Mouse (Mus musculus) heart, embryonic 11.5 days (tissue): ENCODE measurements around the gene Ipo4. TPM values are rescaled to one million over a fixed set of nuclear protein-coding genes. Genes with fewer than 3 reads are reported as not detected.

Experiments
- ATAC-seq: fragments of 200-750 bp; cut with Nextera tagmentation; replicated peaks from 2 replicates; pipeline ENCODE4 v1.8.0; 2017; ENCODE audit warnings: moderate library complexity; ENCODE audit not compliant: insufficient number of reproducible peaks, low FRiP score, low TSS enrichment
- H3K27ac ChIP-seq: fragments of 300-500 bp; sonication (generic); 2 replicates; pipeline ENCODE4 v1.5.1; 2014; ENCODE audit warnings: mild to moderate bottlenecking, low read depth, low read length
- H3K27me3 ChIP-seq: fragments of 300-500 bp; sonication (generic); 2 replicates; pipeline ENCODE4 v1.6.1; 2014; ENCODE audit warnings: mild to moderate bottlenecking, low read length, mixed read lengths; ENCODE audit not compliant: control insufficient read depth, insufficient read depth
- H3K36me3 ChIP-seq: fragments of 300-500 bp; sonication (generic); 2 replicates; pipeline ENCODE4 v1.6.1; 2014; ENCODE audit warnings: mild to moderate bottlenecking, low read length, moderate library complexity, mixed read lengths; ENCODE audit not compliant: control insufficient read depth, insufficient read depth
- H3K4me1 ChIP-seq: fragments of 300-500 bp; sonication (generic); 2 replicates; pipeline ENCODE4 v1.6.1; 2014; ENCODE audit warnings: low read length; ENCODE audit not compliant: control insufficient read depth, insufficient read depth
- H3K4me2 ChIP-seq: fragments of 300-500 bp; sonication (generic); 2 replicates; pipeline ENCODE4 v1.6.1; 2014; ENCODE audit warnings: mild to moderate bottlenecking, moderate library complexity
- H3K4me3 ChIP-seq: fragments of 300-500 bp; sonication (generic); 2 replicates; pipeline ENCODE4 v1.5.1; 2014; ENCODE audit warnings: low read depth, low read length
- H3K9ac ChIP-seq: fragments of 300-500 bp; sonication (generic); 2 replicates; pipeline ENCODE4 v1.6.1; 2014; ENCODE audit warnings: mild to moderate bottlenecking, low read depth, low read length, moderate library complexity
- H3K9me3 ChIP-seq: fragments of 300-500 bp; sonication (generic); replicated peaks from 2 replicates; pipeline ENCODE4 v1.6.1; 2016; ENCODE audit warnings: low read length; ENCODE audit not compliant: control insufficient read depth
- WGBS: fragments of 180-500 bp; shearing (Covaris S2); extraction: QIAGEN DNeasy Blood & Tissue Kit; methylation state at CpG from one replicate; pipeline ENCODE4 v1.1.7; 2014; ENCODE audit not compliant: insufficient replicate concordance; 5-methylcytosine and 5-hydroxymethylcytosine counted together
- polyA plus RNA-seq: library from polyadenylated mRNA; unstranded; fragments of >200 nt; fragmentation: Nextera tagmentation; extraction: Ambion mirVana; gene quantifications from 2 replicates; pipeline ENCODE4 v1.2.1, GENCODE M21; 2014

Ipo4 gene
- polyA plus RNA-seq, 1 experiment from 2014 or later, result 81.7 TPM

GRCm38 (mm10) chr14:55659960-55660573, 24.3 kb upstream of the Ipo4 start, which contains the start of gene Mdp1:
Gene Mdp1, minus strand, starts transcription at chr14:55660508.
- Histone ChIP-seq H3K4me3 (peak within 1 kb of the TSS; percentile 79), H3K27ac (peak within 1 kb of the TSS; percentile 82), H3K4me1 (peaks cover 12% of the 10 kb centered on the region; the same call in 1 of the 2 replicates), H3K36me3 (peaks cover 17% of the 10 kb centered on the region), H3K27me3 (no peaks in the 10 kb centered on the region), H3K9ac (peak within 1 kb of the TSS; percentile 92), H3K9me3 (no peaks in the 10 kb centered on the region), H3K4me2 (peak within 1 kb of the TSS; percentile 72)
- under 1% methylated on average over 39 of the region's 39 CpGs for WGBS
- peak; percentile 86 for ATAC-seq

DNA sequence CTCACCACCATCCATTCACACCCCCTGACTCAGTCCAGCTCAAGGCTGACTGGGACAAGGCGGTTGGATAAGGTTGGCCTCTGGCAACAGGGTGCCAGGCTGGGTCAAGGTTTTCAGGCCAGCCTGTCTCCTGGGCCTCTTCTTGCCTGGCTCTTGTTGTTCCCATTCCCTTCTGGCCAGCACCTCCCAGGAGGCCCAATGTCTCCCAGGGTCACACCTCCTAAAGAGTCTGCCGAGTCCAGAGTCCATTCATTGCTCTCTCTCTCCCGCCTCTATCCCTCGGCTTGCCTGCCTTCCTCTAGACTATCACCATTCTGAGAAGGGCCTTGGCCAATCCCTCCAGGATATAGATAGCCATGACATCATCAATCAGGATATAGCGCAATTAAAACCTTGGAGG, 22.3 kb upstream of the Ipo4 start:
- no peak for ATAC-seq
- no peaks in the 10 kb centered on the region for H3K9me3 ChIP-seq
- no peak overlapping the region for H3K9ac ChIP-seq
- H3K4me1 ChIP-seq, result peaks cover 12% of the 10 kb centered on the region; the same call in 1 of the 2 replicates
- H3K27ac ChIP-seq, result no peak overlapping the region
- peaks cover 14% of the 10 kb centered on the region for H3K36me3 ChIP-seq
- no peak overlapping the region for H3K4me3 ChIP-seq
- no peak overlapping the region for H3K4me2 ChIP-seq
- no peaks in the 10 kb centered on the region for H3K27me3 ChIP-seq
- WGBS, result 86% methylated on average over 5 of the region's 5 CpGs

DNA sequence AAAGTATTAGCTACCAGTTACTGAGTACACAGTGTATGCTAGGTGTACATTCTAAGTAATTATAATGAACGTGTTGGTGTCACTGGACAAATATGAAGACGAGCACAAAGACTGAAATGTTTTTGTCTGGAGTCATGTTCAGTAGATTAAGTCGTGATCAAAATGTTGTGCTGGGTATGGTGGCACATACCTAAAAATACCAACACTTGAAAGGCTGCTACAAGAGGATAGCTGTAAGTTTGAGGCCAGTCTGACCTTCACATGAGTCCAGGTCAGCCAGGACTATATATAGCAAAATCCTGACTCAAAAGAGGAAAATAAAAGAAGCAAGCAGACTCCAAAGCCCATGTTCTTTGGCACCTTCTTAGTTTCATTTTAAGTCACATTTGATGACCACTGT, 21.2 kb upstream of the Ipo4 start:
- peak overlapping the region; percentile 35 for H3K4me2 ChIP-seq

DNA sequence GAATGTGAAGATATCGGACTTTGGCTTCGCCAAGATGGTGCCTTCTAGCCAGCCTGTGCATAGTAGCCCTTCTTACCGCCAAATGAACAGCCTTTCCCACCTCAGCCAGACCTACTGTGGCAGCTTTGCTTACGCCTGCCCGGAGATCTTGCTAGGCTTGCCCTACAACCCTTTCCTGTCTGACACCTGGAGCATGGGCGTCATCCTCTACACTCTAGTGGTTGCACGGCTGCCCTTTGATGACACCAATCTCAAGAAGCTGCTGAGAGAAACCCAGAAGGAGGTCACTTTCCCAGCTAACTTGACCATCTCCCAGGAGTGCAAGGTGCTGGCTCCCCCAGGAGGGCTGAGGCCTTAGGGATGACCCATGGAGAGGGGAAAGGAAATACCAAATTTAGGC, 15.8 kb upstream of the Ipo4 start:
- 80% methylated on average over 7 of the region's 7 CpGs for WGBS
- H3K4me1 ChIP-seq, result no peaks in the 10 kb centered on the region
- H3K27ac ChIP-seq, result no peak overlapping the region
- H3K9me3 ChIP-seq, result no peaks in the 10 kb centered on the region
- no peak overlapping the region for H3K4me2 ChIP-seq
- peaks cover under 1% of the 10 kb centered on the region for H3K36me3 ChIP-seq
- H3K4me3 ChIP-seq, result no peak overlapping the region
- no peaks in the 10 kb centered on the region for H3K27me3 ChIP-seq
- no peak overlapping the region for H3K9ac ChIP-seq
- no peak for ATAC-seq

More for the DNA sequence above, 21.2 kb upstream of the Ipo4 start:
- H3K36me3 ChIP-seq, result peaks cover 9% of the 10 kb centered on the region
- H3K27me3 ChIP-seq, result no peaks in the 10 kb centered on the region
- no peak overlapping the region for H3K4me3 ChIP-seq
- 0 out of 2 replicates have a peak overlapping the region, but pooled peaks have one; percentile 24 for H3K9ac ChIP-seq
- H3K9me3 ChIP-seq, result no peaks in the 10 kb centered on the region
- no peak for ATAC-seq
- WGBS, result 51% methylated on average over 3 of the region's 3 CpGs
- H3K27ac ChIP-seq, result peak overlapping the region; percentile 87
- peaks cover 12% of the 10 kb centered on the region; the same call in 1 of the 2 replicates for H3K4me1 ChIP-seq

GRCm38 (mm10) chr14:55649884-55650283, 14.1 kb upstream of the Ipo4 start, which contains the start of gene Tssk4:
Gene Tssk4, plus strand, starts transcription at chr14:55650184.
- Histone ChIP-seq H3K36me3 (peaks cover 5% of the 10 kb centered on the region), H3K4me1 (peaks cover 6% of the 10 kb centered on the region), H3K4me2 (no peak within 1 kb of the TSS), H3K9me3 (no peaks in the 10 kb centered on the region), H3K27ac (no peak within 1 kb of the TSS), H3K4me3 (no peak within 1 kb of the TSS), H3K9ac (no peak within 1 kb of the TSS), H3K27me3 (no peaks in the 10 kb centered on the region)
- 91% methylated on average over 2 of the region's 2 CpGs for WGBS
- no peak for ATAC-seq

DNA sequence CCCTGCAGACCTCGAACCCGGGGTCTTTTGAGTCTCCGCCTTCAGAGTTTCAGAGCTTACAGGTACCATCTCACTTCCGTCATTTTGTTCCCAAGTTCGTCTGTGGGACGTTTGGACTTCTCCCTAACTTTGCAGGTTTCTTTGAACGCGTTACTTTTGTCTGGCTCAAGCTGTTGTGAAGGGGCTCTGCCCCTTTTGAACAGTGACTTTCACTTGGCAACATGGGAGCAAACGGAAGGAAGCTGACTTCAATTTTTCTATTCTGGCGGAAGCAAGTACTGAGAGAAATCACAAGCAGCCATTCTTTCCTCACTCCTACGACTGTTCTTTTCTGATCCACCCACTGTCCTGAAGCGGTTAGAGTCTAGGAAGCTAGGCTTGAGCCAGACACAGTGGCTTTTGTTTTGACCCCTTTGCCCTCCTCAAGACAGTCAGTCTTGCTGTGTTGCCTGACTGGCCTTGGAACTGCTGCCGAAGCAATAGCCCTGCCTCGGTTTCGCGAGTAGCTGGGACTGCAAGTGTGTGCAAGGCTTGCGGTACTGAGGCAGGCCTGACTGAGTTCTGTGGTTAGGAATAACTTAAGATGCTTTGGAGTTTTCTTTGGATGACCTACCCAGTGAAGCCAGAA, 8.6 kb upstream of the Ipo4 start:
- ATAC-seq, result no peak
- no peaks in the 10 kb centered on the region for H3K27me3 ChIP-seq
- peak overlapping the region; percentile 91 for H3K4me2 ChIP-seq
- H3K9me3 ChIP-seq, result no peaks in the 10 kb centered on the region
- WGBS, result 32% methylated on average over 17 of the region's 17 CpGs
- peak overlapping the region; percentile 97 for H3K9ac ChIP-seq
- H3K27ac ChIP-seq, result peak overlapping the region; percentile 95; the same call in 1 of the 2 replicates
- H3K36me3 ChIP-seq, result peaks cover 12% of the 10 kb centered on the region
- H3K4me1 ChIP-seq, result peaks cover 18% of the 10 kb centered on the region
- peak overlapping the region; percentile 96 for H3K4me3 ChIP-seq

DNA sequence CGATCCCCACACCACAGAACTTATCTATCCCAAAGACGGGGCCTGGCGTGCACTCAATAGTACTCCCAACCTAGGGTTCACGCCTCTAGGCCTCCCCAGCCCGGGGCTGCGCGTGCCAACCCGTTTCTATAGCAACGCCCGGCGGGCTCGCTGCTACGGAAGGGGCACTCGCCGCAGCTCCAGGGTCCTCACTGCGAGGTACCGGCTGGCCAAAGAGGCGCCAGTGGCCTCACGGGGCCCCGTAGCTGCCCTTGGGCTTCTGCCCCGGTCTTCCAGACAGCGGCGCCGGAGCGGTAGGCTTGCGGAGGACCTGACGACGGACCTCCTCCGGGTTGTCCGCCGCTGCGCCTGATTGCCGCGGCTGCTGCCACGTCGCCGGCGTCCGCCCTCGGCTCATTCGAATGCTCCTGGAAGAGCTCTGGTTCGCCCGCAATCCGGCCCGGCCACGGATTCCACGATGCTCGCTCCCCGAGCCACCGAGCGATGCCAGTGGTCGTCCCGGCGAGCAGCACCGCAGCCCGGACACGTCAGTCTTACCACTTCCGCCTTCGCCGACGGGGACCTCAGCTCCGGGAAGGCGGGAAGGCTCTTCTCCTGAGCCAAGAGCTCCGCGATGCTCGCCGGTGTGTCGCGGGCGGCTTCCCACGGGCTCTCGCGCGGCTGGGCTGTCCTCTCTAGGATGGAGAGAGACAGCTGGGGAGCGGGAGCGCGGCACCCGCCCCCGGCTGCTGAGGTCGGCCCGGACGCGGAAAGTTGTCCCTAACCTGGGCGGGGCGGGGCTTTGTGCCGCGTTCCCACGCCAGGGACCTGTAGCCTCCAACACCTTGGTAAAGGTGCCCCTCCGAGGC, 7.5 kb upstream of the Ipo4 start, which contains the start of gene Tm9sf1:
Gene Tm9sf1 (minus strand): TSS at position 747 of the 848 bp plus-strand sequence.
- Histone ChIP-seq H3K9me3 (no peaks in the 10 kb centered on the region), H3K4me2 (peak within 1 kb of the TSS; percentile 91), H3K27ac (peak within 1 kb of the TSS; percentile 95), H3K4me1 (peaks cover 18% of the 10 kb centered on the region), H3K36me3 (peaks cover 14% of the 10 kb centered on the region), H3K9ac (peak within 1 kb of the TSS; percentile 97), H3K27me3 (no peaks in the 10 kb centered on the region), H3K4me3 (peak within 1 kb of the TSS; percentile 96)
- WGBS, result under 1% methylated on average over 87 of the region's 89 CpGs
- ATAC-seq, result peak; percentile 82

GRCm38 (mm10) chr14:55642679-55643059, 6.9 kb upstream of the Ipo4 start:
- Histone ChIP-seq H3K27ac (peak overlapping the region; percentile 95), H3K27me3 (no peaks in the 10 kb centered on the region), H3K36me3 (peaks cover 19% of the 10 kb centered on the region), H3K9me3 (no peaks in the 10 kb centered on the region), H3K4me3 (peak overlapping the region; percentile 96), H3K4me2 (peak overlapping the region; percentile 91), H3K4me1 (peaks cover 18% of the 10 kb centered on the region), H3K9ac (peak overlapping the region; percentile 97)
- 0 out of 2 replicates have a peak, but pooled peaks have one; percentile 14 for ATAC-seq
- WGBS, result 20% methylated on average over 8 of the region's 8 CpGs
